Mouse (Mus musculus): Measurements from ENCODE around the gene Hsd11b1. TPM values are rescaled to one million over a fixed set of nuclear protein-coding genes. Genes with fewer than 3 reads are reported as not detected.
A peak's percentile ranks its signal among the peaks of the same experiment; 100 is the strongest.
"Not testable (repeated sequence)": the region's sequence is repeated elsewhere in the genome, so short reads cannot be mapped to it uniquely, and the experiment has no call there.

Hsd11b1 gene
- total RNA-seq, 2 experiments from 2014 or later: 44.9 to 78.5 TPM

GRCm38 (mm10) chr1:193281344-193281743 lies 17.5 kb upstream of the Hsd11b1 start:
- no peak for ATAC-seq (ENCODE audit: poor library complexity, severe bottlenecking)

- peak; percentile 54 for ATAC-seq (ENCODE audit: poor library complexity, severe bottlenecking)
Observed at GRCm38 (mm10) chr1:193279492-193279891, 15.6 kb upstream of the Hsd11b1 start.

DNA sequence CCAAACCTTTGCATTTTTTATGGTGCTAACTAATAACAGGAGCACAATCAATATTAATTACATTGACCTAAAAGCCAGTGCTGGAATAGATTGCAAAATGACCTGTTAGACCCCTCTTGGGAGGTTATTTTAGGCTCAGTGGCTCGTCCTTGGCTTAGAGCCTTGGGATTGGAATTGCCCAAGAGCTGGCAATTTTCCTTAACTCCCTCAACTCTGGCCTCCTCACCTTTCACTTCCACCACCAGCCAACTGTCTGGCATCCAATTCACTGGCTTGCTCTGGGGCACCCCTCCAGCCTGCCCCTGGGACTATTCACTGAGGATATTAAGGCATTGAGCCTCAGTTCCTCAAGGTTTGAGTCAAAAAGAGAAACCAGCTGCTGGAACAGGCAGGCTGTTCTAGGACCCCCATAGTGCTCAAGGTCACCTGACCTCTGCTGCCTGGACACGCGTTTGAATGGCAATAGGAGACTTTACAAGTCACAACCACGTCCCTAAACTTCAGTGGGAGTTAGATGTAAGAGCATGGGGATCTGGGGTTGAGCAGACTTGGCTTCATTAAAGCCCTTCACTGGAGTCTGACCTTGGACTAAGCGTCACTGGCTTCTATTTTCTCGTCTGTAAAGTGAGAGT lies 14.7 kb upstream of the Hsd11b1 start:
- no peak for ATAC-seq (ENCODE audit: poor library complexity, severe bottlenecking)

DNA sequence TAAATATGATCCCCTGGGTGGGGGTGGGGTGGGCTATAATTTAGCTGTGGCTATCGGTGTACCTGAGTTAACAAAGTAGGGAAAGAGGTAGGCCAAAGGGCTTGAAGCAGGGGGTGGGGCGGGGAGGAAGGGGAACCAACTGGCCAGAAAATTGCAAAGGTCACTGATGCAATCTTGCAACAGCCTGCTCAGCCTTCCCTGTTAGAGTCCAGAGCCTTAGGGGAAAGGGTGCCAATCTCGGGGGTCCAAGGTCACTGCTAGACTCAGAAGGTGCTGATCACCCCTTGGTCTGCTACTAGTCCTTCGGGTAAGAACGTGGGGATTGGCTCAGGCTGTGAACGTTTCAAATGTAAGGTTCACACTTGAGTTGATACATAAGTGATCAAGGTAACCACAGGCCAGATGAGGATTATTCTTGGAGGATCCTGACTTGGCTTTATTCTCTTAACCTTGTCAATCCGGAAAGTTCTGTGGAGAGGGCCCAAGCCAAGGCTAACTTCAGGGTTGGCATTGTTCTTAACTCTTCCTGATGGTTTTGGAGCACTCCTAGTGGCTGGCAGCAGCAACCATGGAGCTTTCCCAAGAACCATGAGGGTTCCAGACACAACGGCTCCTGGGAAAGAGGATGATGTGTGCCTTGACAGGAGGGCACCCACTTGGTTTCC lies 10.7 kb upstream of the Hsd11b1 start:
- peak; percentile 64 for ATAC-seq (ENCODE audit: poor library complexity, severe bottlenecking)

DNA sequence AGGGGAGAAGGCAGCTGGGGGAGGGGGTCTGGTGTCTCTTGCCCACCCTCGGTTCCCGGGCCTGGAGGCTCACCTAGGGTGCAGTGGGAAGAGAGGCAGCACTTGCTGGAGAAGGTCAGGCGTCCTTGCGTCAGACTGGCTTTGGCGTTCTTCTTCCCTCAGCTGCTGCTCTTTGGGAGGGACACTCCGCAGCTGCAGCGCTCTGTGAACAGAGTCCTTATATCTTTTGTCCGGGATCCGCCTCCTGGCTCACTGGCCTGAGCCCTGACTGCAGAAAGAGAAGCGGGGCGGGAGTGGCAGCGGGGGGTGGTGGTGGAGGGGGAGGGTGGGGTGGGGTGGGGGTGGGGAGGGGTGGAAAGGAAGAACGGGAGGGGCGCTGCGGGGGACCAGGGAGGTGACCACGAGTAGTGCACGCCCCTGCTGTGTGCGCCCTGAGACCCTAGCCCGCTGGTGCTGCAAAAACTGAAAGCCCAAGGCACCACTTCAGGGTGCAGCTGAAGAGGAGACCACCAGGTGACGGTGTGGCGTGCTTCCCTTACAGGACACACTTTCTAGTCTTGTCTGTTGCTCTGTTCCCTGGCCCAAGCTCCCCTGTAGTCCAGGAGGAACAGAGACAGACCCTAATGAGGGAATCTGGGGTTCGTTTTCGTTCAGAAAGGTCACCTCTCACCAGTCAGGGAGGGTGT lies 9.2 kb upstream of the Hsd11b1 start, which contains the start of gene G0s2:
Gene G0s2, minus strand, starts transcription at position 302 of the 686 bp plus-strand sequence.
- peak; percentile 58 for ATAC-seq (ENCODE audit: poor library complexity, severe bottlenecking)

GRCm38 (mm10) chr1:193272137-193272915 lies 8.5 kb upstream of the Hsd11b1 start:
- peak; percentile 2; the same call in 1 of the 2 replicates for ATAC-seq (ENCODE audit: poor library complexity, severe bottlenecking)

- no peak for ATAC-seq (ENCODE audit: poor library complexity, severe bottlenecking)
Observed at GRCm38 (mm10) chr1:193270965-193271763, 7.3 kb upstream of the Hsd11b1 start.

DNA sequence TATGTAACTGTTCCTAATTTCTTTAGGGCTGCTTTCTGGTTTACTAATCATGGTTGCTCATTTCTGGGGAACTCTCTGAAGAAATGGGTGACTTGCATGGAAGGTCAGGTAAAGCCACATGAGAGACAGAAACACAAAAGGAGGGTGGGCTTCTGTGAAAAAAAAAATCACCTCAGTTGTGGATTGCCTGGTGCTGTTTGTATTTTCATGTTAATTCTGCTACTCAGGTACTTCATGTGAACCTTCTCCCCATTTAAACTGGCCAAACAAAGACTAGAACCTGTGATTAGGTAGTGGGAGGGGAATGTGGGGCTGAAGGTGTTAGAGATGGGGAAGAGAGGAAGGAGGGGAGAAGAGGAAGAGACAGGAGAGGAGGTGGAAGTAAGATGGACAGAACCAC lies 1.9 kb upstream of the Hsd11b1 start:
- no peak for ATAC-seq (ENCODE audit: poor library complexity, severe bottlenecking)

DNA sequence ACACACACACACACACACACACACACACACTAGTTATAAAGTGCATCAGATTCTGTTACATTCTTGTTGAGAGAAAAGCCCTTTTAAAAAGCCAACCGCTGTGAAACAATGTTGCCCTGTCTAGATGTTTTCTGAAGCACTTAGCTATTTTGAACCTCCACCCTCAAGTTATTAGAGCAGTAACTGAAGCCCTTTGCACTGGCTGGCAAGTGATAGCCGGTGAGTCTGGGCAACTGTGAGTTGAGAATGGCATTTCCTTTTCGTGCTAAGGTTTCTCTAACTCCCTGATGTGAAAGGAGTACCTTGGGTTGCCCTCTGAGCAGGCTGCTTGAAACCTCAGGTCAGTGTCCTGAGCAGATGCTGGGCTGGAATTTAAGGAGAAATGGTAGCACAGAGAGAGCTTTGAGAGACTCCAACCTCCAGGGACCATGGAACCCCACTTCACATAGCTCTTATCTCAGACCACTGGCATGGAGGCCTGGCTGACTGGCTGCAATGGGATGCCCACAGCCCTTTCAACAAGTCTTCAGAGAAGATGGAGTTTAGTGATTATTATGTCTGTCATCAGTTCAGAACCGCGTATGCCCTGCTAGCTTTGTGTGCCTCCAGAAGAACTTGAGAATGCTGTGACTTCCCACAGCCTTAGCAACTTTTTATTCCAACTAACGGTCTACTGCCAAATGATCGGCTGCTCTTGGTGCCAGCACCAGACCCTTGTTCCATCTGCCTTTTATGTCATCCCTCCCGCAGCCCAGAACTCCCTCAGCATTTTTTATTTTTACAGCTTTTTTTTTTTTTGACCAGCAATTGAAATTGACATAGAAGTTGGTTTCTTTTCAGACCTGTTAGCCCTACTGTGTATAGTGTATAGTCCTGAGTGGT lies 608 bp downstream of the Hsd11b1 start:
- 0 out of 2 replicates have a peak, but pooled peaks have one; percentile 9 for ATAC-seq (ENCODE audit: poor library complexity, severe bottlenecking)

GRCm38 (mm10) chr1:193261897-193262548 lies 1.9 kb downstream of the Hsd11b1 start:
- ATAC-seq (ENCODE audit: poor library complexity, severe bottlenecking): no peak

GRCm38 (mm10) chr1:193259559-193259958 lies 4.3 kb downstream of the Hsd11b1 start:
- ATAC-seq (ENCODE audit: poor library complexity, severe bottlenecking): no peak

DNA sequence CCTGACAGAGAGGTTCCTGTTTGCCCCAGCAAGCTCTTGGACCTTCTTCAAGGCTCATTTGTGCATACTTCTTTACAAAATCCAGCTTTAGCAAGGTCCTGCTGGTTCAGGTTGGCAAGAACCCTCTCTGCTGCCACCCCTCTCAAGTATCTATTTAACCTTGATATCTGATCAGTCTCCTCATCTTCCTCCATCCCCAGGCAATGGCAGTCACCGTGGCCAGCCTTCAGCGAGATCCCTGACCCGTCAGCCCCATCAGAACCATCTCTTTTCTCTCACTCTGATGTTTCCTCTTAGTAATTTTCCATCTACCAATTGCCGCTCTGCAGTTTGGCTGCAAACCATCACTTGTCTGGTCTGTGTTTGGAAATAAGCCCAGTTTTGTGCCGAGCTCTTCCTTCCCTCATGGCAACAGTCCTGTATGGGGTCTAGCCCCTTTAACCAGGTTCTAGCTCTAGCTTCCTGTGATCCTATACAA lies 7.2 kb downstream of the Hsd11b1 start:
- no peak for ATAC-seq (ENCODE audit: poor library complexity, severe bottlenecking)

DNA sequence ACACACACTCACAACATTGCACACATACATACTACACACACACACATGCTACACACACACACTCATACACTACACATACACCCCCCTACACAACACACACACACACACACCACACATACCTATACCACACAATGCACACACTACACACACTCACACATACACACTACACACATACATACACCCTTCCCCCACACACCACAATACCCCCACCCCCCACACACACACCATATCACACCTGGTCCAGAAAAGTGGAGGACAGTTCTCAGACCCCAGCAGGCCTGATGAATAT lies 7.6 kb downstream of the Hsd11b1 start:
- no peak for ATAC-seq (ENCODE audit: poor library complexity, severe bottlenecking)

DNA sequence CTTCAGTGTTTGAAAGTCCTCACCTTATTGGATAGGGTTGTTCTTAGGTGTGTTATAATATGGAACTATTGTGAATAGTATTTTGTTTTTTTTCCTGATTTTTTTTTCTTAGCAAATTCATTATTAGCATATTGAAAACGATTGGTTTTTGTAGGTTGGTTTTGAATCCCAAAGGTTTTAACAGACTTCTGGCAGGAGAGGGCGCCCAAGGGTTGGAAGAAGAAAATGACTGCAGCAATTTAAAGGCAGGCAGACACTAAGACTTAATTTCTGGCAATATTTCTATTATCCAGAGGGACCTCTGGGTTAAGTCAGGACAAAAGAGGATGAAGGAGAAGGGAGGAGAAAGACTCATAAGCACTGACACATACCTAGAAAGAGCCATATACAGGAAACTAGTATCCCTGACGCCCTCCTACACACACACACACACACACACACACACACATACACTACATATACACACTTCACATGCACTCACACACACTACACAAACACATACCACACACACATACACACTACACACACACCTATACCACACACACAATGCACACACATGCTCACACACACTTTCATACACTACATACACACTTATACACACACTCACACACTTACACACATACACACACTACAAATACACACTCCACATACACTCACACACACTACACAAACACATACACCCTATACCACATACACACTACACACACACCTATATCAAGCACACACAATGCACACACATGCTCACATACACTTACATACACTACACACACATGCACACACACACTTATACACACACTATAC lies 8.2 kb downstream of the Hsd11b1 start:
- ATAC-seq (ENCODE audit: poor library complexity, severe bottlenecking): peak; percentile 90

GRCm38 (mm10) chr1:193255032-193255431 lies 8.8 kb downstream of the Hsd11b1 start:
- no peak for ATAC-seq (ENCODE audit: poor library complexity, severe bottlenecking)

- not testable (repeated sequence) for ATAC-seq (ENCODE audit: poor library complexity, severe bottlenecking)
Observed at GRCm38 (mm10) chr1:193253895-193254294, 10.0 kb downstream of the Hsd11b1 start.

GRCm38 (mm10) chr1:193252616-193253015 lies 11.3 kb downstream of the Hsd11b1 start:
- ATAC-seq (ENCODE audit: poor library complexity, severe bottlenecking): no peak

DNA sequence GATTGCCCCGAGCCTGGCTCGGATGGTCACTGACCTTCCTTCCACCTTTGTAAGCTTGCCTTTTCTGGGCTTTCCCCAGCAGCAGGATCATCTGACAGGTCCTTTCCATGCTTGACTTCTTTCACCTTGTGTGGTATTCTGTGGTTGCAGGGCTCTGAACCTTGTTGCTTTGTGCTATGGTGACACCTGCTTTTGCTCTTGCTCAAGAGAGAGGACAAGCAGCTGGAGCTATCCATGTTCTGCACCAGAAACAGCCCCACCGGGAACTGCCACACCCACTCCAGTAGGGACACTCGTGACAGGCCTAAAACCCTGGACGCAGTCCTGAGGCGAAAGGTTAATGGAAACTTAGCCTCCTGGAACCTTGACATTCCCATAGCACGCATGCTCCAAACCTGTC lies 12.5 kb downstream of the Hsd11b1 start:
- ATAC-seq (ENCODE audit: poor library complexity, severe bottlenecking): no peak

All from megakaryocyte, adult 5-6 weeks (primary cell).